Mouse (Mus musculus) G1E (cell line): ENCODE results near the gene Erc1. TPM values are rescaled to one million over a fixed set of nuclear protein-coding genes. Genes with fewer than 3 reads are reported as not detected.

Experiments used
- ATAC-seq: 2 replicates; pipeline ENCODE4 v1.8.0; 2016; ENCODE audit warnings: mild to moderate bottlenecking; ENCODE audit not compliant: insufficient number of reproducible peaks, poor library complexity, low FRiP score, severe bottlenecking; ENCODE audit errors: extremely low read depth
- DNase-seq: peaks from one replicate; pipeline ENCODE4 v3.0.0; 2012; ENCODE audit warnings: low spot score
- H3K27me3 ChIP-seq: 2 replicates; pipeline ENCODE4 v1.6.1; 2012; ENCODE audit warnings: mild to moderate bottlenecking, low read length, inconsistent platforms; ENCODE audit not compliant: insufficient read depth
- H3K36me3 ChIP-seq: replicated peaks from 2 replicates; pipeline ENCODE3; 2012; ENCODE audit warnings: mild to moderate bottlenecking, inconsistent platforms
- H3K4me1 ChIP-seq: 2 replicates; pipeline ENCODE4 v1.6.1; 2012; ENCODE audit warnings: low read depth, low read length, inconsistent platforms, mixed read lengths; ENCODE audit not compliant: insufficient read depth
- H3K4me3 ChIP-seq: 2 replicates; pipeline ENCODE4 v1.5.1; 2012; ENCODE audit warnings: low read depth, mild to moderate bottlenecking, inconsistent platforms, low read length, moderate library complexity, mixed read lengths
- H3K9me3 ChIP-seq: replicated peaks from 2 replicates; pipeline ENCODE4 v1.6.1; 2012; ENCODE audit warnings: inconsistent platforms
- CTCF ChIP-seq: IDR thresholded peaks from 2 replicates; pipeline ENCODE4 v1.5.1; 2012; ENCODE audit warnings: low read depth, low read length, inconsistent platforms, mixed read lengths
- GATA1 ChIP-seq: IDR thresholded peaks from 2 replicates; pipeline ENCODE4 v1.6.1; 2012; ENCODE audit warnings: borderline replicate concordance, low read length, inconsistent platforms, mixed read lengths
- GATA2 ChIP-seq: IDR thresholded peaks from 2 replicates; pipeline ENCODE4 v1.6.1; 2012; ENCODE audit warnings: low read depth, low read length, inconsistent platforms, borderline replicate concordance
- POLR2AphosphoS5 ChIP-seq: IDR thresholded peaks from 2 replicates; pipeline ENCODE4 v1.6.1; 2012; ENCODE audit warnings: low read depth, low read length, inconsistent platforms; ENCODE audit not compliant: insufficient replicate concordance
- TAL1 ChIP-seq: conservative IDR thresholded peaks from 2 replicates; pipeline ENCODE4 v1.6.1; 2012; ENCODE audit warnings: low read depth, low read length, inconsistent platforms, mixed read lengths
- polyA plus RNA-seq: library from polyadenylated mRNA; stranded (reverse); fragments of >175 nt; gene quantifications from 2 replicates; pipeline ENCODE4 v1.2.3, GENCODE M21; 2012
- total RNA-seq, 2 experiments: library from RNA; stranded (forward) in 1 of 2; stranded (reverse) in 1 of 2; fragments of 200-1000 nt in 1 of 2; fragments of >200 nt in 1 of 2; fragmentation: Nextera tagmentation in 1 of 2; gene quantifications; 2 replicates each; pipeline ENCODE4 v1.2.3; 2014 to 2017

Erc1 gene
- total and polyA plus RNA-seq, 3 experiments, result 2.9 to 21.4 (median 14.4) TPM

DNA sequence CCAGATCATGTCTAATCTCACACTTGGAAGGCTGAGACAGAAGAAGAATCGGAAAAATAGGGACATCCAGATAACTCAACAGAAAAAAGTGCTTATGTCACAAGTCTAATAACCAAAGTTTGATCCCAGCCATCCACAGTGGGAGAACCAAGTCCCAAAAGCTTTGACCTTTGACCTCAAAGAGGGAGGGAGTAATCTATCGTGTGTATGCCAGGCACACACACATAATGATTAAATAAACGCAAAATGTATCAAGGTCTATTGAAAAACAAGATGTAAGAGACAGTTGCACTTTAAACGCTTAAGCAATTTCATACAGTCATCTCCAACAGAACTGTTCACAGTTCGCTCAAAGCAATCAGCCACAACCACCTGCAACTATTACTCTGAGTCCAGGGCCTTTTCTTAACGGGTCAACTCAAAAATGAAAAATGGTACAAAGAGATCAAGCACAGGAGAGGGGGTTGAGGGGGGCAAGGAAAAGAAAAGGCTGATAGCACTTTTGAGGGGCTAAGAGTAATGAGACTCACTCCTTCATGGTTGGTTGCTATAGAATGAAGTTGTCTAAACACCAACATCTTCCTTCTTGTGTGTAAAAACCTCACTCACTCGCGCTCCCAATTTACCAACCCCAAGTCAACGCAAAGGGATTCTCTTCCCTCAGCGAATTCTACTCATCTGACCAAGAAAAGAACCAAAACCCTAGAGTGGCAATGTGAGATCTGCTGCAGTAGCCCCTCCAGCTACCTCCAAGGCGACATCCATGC lies 1.0 kb downstream of the Erc1 start:
- Histone ChIP-seq H3K4me3 (peak overlapping the region; percentile 91), H3K27me3 (no peaks in the 10 kb centered on the region), H3K36me3 (peaks cover 2% of the 10 kb centered on the region), H3K9me3 (no peaks in the 10 kb centered on the region), H3K4me1 (peaks cover 24% of the 10 kb centered on the region)
- ATAC-seq (no peak), DNase-seq (peak; percentile 3)
- TF ChIP-seq GATA1 (no peak), POLR2AphosphoS5 (no peak), CTCF (no peak), GATA2 (no peak), TAL1 (no peak)

DNA sequence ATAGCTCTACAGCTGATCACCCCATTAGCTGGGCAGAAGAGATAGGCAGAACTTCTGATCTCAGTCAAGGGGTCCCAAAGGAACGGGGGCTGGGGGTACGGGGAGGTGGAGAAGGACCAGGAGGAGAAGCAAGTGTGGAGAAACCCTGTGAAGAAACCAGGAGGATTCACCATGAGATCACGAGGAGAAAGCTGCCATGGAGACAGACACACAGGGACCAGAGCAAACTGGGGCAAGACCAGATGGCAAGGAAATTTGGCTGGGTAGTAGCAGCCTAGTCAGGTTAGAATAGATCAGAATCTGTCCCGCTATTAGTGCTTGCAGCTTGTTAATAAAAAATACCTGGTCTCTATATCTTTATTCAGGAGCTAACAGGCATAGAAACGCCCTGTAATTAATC lies 18.0 kb downstream of the Erc1 start:
- H3K27me3 ChIP-seq, result no peaks in the 10 kb centered on the region
- H3K4me1 ChIP-seq, result peaks cover 3% of the 10 kb centered on the region; the same call in 1 of the 2 replicates
- H3K9me3 ChIP-seq, result no peaks in the 10 kb centered on the region
- DNase-seq (no peak), ATAC-seq (no peak)
- TF ChIP-seq TAL1 (no peak), POLR2AphosphoS5 (no peak), GATA2 (no peak), GATA1 (no peak), CTCF (no peak)
- H3K4me3 ChIP-seq, result no peak overlapping the region
- peaks cover 6% of the 10 kb centered on the region for H3K36me3 ChIP-seq

GRCm38 (mm10) chr6:119828165-119828564 lies 19.8 kb downstream of the Erc1 start:
- DNase-seq (no peak), ATAC-seq (no peak)
- Histone ChIP-seq H3K36me3 (peaks cover 19% of the 10 kb centered on the region), H3K4me1 (no peaks in the 10 kb centered on the region), H3K27me3 (no peaks in the 10 kb centered on the region), H3K9me3 (no peaks in the 10 kb centered on the region), H3K4me3 (no peak overlapping the region)
- TF ChIP-seq TAL1, result no peak
- no peak for TF ChIP-seq POLR2AphosphoS5
- TF ChIP-seq CTCF, result no peak

DNA sequence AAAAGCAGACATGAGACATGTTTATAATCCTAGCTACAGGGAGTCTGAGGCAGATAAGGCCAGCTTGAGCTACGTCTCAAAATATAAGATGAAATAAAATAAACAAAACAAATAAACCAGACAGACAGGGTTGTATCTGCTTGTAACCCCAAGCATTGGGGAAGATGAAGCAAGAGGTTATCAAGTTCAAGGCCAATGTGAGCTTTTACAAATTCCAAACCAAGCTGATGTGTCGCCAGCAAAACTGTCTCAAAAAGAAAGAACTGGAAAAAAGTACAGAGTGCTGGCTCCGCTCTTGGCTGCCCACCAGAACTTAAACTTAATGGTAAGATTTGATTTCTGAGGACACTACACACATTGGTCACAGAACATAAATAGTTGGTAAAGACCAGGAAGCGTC lies 21.3 kb downstream of the Erc1 start:
- H3K36me3 ChIP-seq, result peaks cover 21% of the 10 kb centered on the region
- H3K4me3 ChIP-seq, result no peak overlapping the region
- H3K4me1 ChIP-seq, result no peaks in the 10 kb centered on the region
- ATAC-seq (no peak), DNase-seq (no peak)
- TF ChIP-seq GATA1, result no peak
- no peaks in the 10 kb centered on the region for H3K27me3 ChIP-seq
- no peaks in the 10 kb centered on the region for H3K9me3 ChIP-seq

DNA sequence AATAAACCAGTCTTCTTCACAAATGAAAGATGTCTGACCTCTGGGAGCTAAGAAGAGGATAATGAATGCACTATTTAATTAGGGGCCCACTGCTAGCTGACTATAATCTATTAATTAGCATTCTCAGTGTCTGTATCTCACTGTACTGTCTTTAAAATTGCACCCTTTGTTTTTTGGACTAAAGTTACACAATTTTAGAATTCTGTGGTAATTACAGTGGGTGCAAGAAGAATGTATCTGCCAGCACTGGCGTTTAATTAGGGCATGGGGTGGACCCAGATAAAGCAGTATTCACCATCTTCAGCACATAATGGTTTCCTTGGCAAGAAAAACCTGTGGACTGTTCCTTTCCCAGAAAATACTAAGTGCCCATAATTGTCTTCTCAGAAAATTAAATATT lies 25.8 kb downstream of the Erc1 start:
- Histone ChIP-seq H3K9me3 (no peaks in the 10 kb centered on the region), H3K4me3 (no peak overlapping the region), H3K36me3 (peaks cover 29% of the 10 kb centered on the region), H3K27me3 (no peaks in the 10 kb centered on the region), H3K4me1 (no peaks in the 10 kb centered on the region)
- TF ChIP-seq CTCF, result no peak
- ATAC-seq (no peak), DNase-seq (no peak)

DNA sequence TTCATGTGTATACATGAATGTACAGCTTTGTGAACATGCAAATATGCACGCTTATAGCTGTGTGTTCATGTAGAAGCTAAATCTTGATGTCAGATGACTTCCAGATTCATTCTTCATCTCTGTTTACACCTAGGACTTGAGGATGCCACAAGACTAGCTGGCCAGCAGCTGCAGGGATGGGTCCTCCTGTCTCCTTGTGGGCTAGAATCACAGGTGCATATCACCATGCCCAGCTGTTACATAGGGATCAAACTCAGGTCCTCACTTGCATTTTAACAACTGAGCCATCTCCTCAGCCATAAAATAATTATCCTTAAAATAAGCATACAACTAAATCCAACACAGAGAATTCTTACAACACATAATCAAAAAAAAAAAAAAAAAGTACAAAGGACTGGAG lies 26.8 kb downstream of the Erc1 start:
- Histone ChIP-seq H3K36me3 (peaks cover 29% of the 10 kb centered on the region), H3K9me3 (no peaks in the 10 kb centered on the region), H3K4me1 (no peaks in the 10 kb centered on the region), H3K4me3 (no peak overlapping the region), H3K27me3 (no peaks in the 10 kb centered on the region)
- ATAC-seq (no peak), DNase-seq (no peak)
- TF ChIP-seq CTCF (no peak), GATA1 (no peak), GATA2 (no peak), POLR2AphosphoS5 (no peak), TAL1 (no peak)

DNA sequence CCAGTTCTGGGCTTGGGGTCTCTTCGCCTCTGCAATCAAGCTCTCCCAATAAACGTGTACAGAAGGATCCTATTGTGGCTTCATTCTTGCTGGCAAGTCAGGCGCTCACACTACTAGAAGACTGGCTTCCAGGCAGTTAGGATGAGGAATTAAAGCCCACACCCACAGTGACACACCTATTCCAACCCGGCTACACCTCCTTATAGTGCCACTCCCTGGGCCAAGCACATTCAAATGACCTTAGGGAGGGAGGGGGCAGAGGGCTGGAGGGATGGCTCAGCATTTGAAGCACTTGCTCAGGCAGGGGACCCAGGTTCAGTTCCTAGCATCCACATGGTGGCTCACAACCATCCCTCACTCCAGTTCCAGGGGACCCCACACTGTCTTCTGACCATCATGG lies 29.4 kb downstream of the Erc1 start:
- Histone ChIP-seq H3K4me3 (no peak overlapping the region), H3K27me3 (no peaks in the 10 kb centered on the region), H3K9me3 (no peaks in the 10 kb centered on the region), H3K36me3 (peaks cover 18% of the 10 kb centered on the region), H3K4me1 (no peaks in the 10 kb centered on the region)
- no peak for ATAC-seq
- DNase-seq, result no peak
- TF ChIP-seq CTCF, result no peak
- no peak for TF ChIP-seq GATA1
- no peak for TF ChIP-seq TAL1
- no peak for TF ChIP-seq POLR2AphosphoS5
- no peak for TF ChIP-seq GATA2
